Mouse (Mus musculus) layer of hippocampus, postnatal 10 days (tissue): ENCODE measurements around the gene Apex2. TPM values are rescaled to one million over a fixed set of nuclear protein-coding genes. Genes with fewer than 3 reads are reported as not detected.
"Not testable (repeated sequence)": the region's sequence is repeated elsewhere in the genome, so short reads cannot be mapped to it uniquely, and the experiment has no call there.

Experiments
- DNase-seq, 2 experiments: peaks; one replicate each; pipeline ENCODE4 v3.0.0; 2021; ENCODE audit warnings: low spot score in 2 of 2
- microRNA-seq, 2 experiments: library from miRNA; unstranded; fragments of <30 nt; microRNA quantifications; one replicate each; pipeline ENCODE4 v1.2.0; 2021
- total RNA-seq, 2 experiments: library from RNA; stranded (reverse); gene quantifications; 2 replicates each; pipeline ENCODE4 v1.2.3; 2021

Gene Apex2
- total RNA-seq, 2 experiments from 2014 or later, result 15.5 to 16.2 TPM

- DNase-seq, result no peak
Observed at GRCm38 (mm10) chrX:150508696-150509095, 81.0 kb downstream of the Apex2 start.

DNA sequence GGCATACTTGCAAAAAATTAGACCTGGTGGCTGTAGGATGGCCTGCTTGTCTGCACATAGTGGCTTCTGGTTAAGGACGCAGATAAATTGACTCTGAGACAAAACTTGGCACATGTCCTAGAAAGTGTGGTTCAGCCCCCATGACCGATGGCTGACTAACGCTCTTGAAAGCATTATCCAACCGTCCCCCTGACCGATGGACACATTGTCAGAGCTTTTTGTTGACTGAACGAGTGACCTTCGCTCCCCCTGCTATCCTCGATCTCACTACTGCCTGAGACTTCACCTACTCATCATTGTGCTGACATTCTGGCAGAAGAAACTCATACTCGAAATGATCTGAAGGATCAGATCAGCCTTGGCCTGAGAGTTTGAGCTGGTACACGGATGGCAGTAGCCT is 101.9 kb downstream of the Apex2 start:
- DNase-seq, result not testable (repeated sequence)

DNA sequence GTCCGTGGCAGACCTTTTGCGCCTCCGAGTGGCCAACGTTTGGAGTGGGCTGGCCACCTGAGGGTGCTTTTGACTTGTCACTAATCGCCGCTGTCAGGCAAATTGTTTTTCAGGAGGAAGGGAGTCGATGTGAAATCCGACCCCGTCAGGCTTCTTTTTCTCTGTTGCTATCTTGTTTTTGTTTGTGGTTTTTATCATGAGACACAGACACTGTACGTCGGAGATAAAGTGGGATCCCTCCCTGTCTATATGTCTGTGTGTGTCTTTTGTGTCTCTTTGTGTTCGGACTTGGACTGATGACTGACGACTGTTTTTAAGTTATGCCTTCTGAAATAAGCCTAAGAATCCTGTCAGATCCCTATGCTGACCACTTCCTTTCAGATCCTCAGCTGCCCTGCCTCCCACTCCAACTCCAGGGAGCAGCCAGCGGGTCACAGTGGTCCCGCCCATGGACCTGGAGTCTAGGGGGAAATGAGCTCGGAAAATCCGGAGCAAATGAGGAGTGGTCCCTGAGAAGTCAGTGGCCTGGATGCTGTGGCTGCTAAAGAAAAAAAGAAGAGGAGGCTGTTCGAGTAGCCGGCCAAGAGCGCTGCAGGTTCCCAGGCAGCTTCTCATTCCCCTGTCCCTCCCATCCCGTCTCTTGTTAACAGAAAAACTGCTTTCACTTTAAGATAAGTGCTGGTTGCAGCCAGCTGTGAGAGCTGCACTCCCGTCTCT is 103.2 kb downstream of the Apex2 start:
- not testable (repeated sequence) for DNase-seq

DNA sequence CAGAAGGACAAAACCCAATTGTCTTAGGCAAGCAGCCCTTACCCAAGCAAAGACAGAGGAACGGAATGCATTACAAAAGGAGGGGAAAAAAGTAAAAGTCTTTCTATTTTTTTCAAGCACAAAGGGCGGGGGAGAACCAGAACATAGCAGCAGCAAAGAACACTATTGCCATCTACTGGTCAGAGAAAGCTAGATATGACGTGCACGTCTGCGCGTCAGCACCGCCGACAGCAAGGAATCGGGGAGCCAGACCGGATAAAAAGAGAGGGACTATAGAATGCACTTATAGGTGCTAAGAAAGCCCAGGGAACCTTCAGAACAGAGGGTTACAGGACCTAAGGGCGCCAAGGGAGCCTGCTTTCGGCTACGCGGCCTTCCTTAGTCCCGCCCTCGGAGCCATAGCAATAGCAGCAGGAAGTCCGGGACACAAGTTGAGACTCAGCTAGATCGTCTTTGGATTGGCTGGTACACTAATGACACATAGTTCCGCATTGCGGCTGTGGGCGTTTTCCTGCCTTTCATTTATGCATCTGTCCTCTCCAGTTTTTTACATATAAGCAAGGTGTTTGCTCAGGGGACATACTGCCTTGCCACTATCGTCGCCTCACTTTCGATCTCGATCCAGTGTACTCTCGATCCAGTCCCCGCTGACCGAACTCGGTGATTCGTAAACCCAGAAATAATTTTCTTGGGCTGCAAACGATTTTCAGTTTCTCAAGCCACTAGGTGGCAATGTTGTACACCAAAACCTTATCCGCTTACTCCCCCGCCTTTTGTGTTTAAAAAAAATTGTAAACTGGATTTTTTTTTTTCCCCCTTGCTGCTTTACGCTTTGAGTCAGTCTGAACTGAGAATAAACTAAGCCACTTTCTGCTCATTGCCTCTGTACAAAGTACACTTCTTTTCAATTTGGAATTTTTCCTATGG is 111.6 kb downstream of the Apex2 start:
- peak; percentile 72 to 90 for DNase-seq

DNA sequence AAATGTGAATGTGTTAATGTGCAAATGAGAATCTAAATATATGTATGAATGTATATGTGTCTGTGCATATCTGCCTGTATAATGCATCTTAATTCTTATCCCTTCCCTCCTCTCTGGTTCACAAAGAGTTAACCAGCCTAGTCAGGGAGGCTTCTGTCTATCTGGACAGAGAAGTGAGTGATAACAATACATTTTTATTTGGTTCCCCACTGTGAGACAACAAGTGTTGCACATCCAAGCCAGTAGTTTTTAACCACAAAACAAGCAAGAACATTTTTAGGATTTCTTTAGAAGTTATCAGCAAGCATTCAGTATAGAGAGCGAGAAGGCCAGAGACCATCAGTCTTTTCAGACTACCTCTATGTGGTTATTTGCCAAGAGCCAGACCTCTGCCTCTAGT is 118.3 kb downstream of the Apex2 start:
- DNase-seq, result no peak

Small RNAs within 50 kb of the gene (microRNA-seq; reads per million reads assigned to microRNA genes)
- 0 reads per million in 2 experiments for gene Mir3620

Other genes with a start within 250 kb of the Apex2 start
- 10 to 100 TPM; 52.7 to 55.4 TPM for gene Tmem29, start 130.7 kb downstream of the Apex2 start, total RNA-seq
- gene Alas2, start 42.5 kb downstream of the Apex2 start, total RNA-seq, result 10 to 100 TPM; 10.7 to 12.4 TPM
- 1 to 10 TPM; 3.0 to 3.5 TPM for gene Pfkfb1, start 1.6 kb downstream of the Apex2 start, total RNA-seq
- gene Tro, start 67.7 kb upstream of the Apex2 start, total RNA-seq, result 100 to 1,000 TPM; 146 to 159 TPM
- gene Maged2, start 224.5 kb upstream of the Apex2 start, total RNA-seq, result 100 to 1,000 TPM in 1 of 2 experiments, 10 to 100 TPM in 1; 88.0 to 109 TPM